Comparison of ENCODE assay signal across 12 mouse cellular contexts in genomic region chr11:27280791-27281190, GRCm38 (mm10).
"Had no signal": no experiment of that assay in that cellular context is flagged by ENCODE, and none has a peak within 500 bp of the region (broad histone marks: within the 10 kb centered on the region; RNA-seq: fewer than 3 reads in every experiment).

No protein-coding gene starts in this region.

- H3K27me3 ChIP-seq: liver, embryonic 15.5 days; midbrain, embryonic 13.5 days; stomach, embryonic 15.5 days had no signal

- H3K4me3 ChIP-seq: left cerebral cortex, adult 2 months; limb, embryonic 10.5 days; liver, embryonic 15.5 days; midbrain, embryonic 13.5 days; stomach, embryonic 15.5 days had no signal

- H3K4me2 ChIP-seq: liver, embryonic 11.5 days; liver, embryonic 15.5 days; midbrain, embryonic 13.5 days; stomach, embryonic 15.5 days had no signal

- H3K4me1 ChIP-seq: limb, embryonic 10.5 days; liver, embryonic 15.5 days; midbrain, embryonic 13.5 days; stomach, embryonic 15.5 days had no signal

- DNase-seq: lung, adult 2 months; lung, postnatal 36 days; right cerebral cortex, postnatal 14 days; thymus, adult 2 months; thymus, postnatal 25 days had no signal

- ATAC-seq: lung, postnatal 0 days; midbrain, embryonic 13.5 days had no signal

- H3K36me3 ChIP-seq: limb, embryonic 10.5 days; liver, embryonic 15.5 days; midbrain, embryonic 13.5 days; stomach, embryonic 15.5 days had no signal

- H3K27ac ChIP-seq: left cerebral cortex, adult 2 months; limb, embryonic 10.5 days; liver, embryonic 15.5 days; midbrain, embryonic 13.5 days; stomach, embryonic 15.5 days had no signal

- H3K9ac ChIP-seq: liver, embryonic 15.5 days; midbrain, embryonic 13.5 days; stomach, embryonic 15.5 days had no signal
